Mouse (Mus musculus) hindbrain, embryonic 11.5 days (tissue): ENCODE measurements around the gene Atp6v1e1. TPM values are rescaled to one million over a fixed set of nuclear protein-coding genes. Genes with fewer than 3 reads are reported as not detected.

ENCODE experiments used
- ATAC-seq: fragments of 200-750 bp; cut with Nextera tagmentation; 2 replicates; pipeline ENCODE4 v1.8.0; 2017; ENCODE audit warnings: mild to moderate bottlenecking, moderate TSS enrichment, moderate library complexity; ENCODE audit not compliant: low FRiP score
- DNase-seq: peaks from one replicate; pipeline ENCODE4 v3.0.0-alpha.2; 2015; ENCODE audit warnings: low spot score
- H3K27ac ChIP-seq: fragments of 300-500 bp; sonication (generic); 2 replicates; pipeline ENCODE4 v1.5.1; 2014; ENCODE audit warnings: mild to moderate bottlenecking, low read depth, low read length
- H3K27me3 ChIP-seq: fragments of 300-500 bp; sonication (generic); 2 replicates; pipeline ENCODE4 v1.6.1; 2014; ENCODE audit warnings: mild to moderate bottlenecking, low read length, moderate library complexity, mixed read lengths; ENCODE audit not compliant: control insufficient read depth, insufficient read depth
- H3K36me3 ChIP-seq: fragments of 300-500 bp; sonication (generic); 2 replicates; pipeline ENCODE4 v1.6.1; 2014; ENCODE audit warnings: mild to moderate bottlenecking, low read length, moderate library complexity, mixed read lengths; ENCODE audit not compliant: control insufficient read depth, insufficient read depth
- H3K4me1 ChIP-seq: fragments of 300-500 bp; sonication (generic); replicated peaks from 2 replicates; pipeline ENCODE4 v1.6.1; 2014; ENCODE audit warnings: low read length, mixed read lengths; ENCODE audit not compliant: control insufficient read depth, insufficient read depth
- H3K4me2 ChIP-seq: fragments of 300-500 bp; sonication (generic); replicated peaks from 2 replicates; pipeline ENCODE4 v1.6.1; 2014; ENCODE audit warnings: mild to moderate bottlenecking, low read depth, low read length
- H3K4me3 ChIP-seq: fragments of 300-500 bp; sonication (generic); 2 replicates; pipeline ENCODE4 v1.5.1; 2014; ENCODE audit warnings: low read depth, low read length
- H3K9ac ChIP-seq: fragments of 300-500 bp; sonication (generic); 2 replicates; pipeline ENCODE4 v1.6.1; 2014; ENCODE audit warnings: low read depth, low read length
- H3K9me3 ChIP-seq: fragments of 300-500 bp; sonication (generic); 2 replicates; pipeline ENCODE4 v1.6.1; 2016; ENCODE audit warnings: low read length; ENCODE audit not compliant: control insufficient read depth
- WGBS: fragments of 180-500 bp; shearing (Covaris S2); extraction: QIAGEN DNeasy Blood & Tissue Kit; methylation state at CpG from one replicate; pipeline ENCODE4 v1.1.7; 2014; 5-methylcytosine and 5-hydroxymethylcytosine counted together
- polyA plus RNA-seq: library from polyadenylated mRNA; unstranded; fragments of >200 nt; fragmentation: Nextera tagmentation; extraction: Ambion mirVana; gene quantifications from 2 replicates; pipeline ENCODE4 v1.2.1, GENCODE M21; 2014

Atp6v1e1 gene
- polyA plus RNA-seq, 1 experiment from 2014 or later, result 183 TPM

- no peak within 1 kb of the TSS for H3K4me2 ChIP-seq
- H3K36me3 ChIP-seq, result no peaks in the 10 kb centered on the region
- H3K4me1 ChIP-seq, result no peaks in the 10 kb centered on the region
- ATAC-seq (peak; percentile 75), DNase-seq (peak; percentile 28)
- H3K9me3 ChIP-seq, result no peaks in the 10 kb centered on the region
- no peak within 1 kb of the TSS for H3K9ac ChIP-seq
- WGBS, result 37% methylated on average over 5 of the region's 5 CpGs
- H3K27ac ChIP-seq, result peak within 1 kb of the TSS; percentile 86
- no peaks in the 10 kb centered on the region for H3K27me3 ChIP-seq
- H3K4me3 ChIP-seq, result no peak within 1 kb of the TSS
Observed at GRCm38 (mm10) chr6:120773149-120773628, 49.4 kb downstream of the Atp6v1e1 start, which contains the start of gene Slc25a18. Slc25a18 (plus strand) TSS chr6:120773578.

- no peak for ATAC-seq
- H3K9ac ChIP-seq, result no peak overlapping the region
- no peaks in the 10 kb centered on the region for H3K27me3 ChIP-seq
- H3K36me3 ChIP-seq, result no peaks in the 10 kb centered on the region
- no peak overlapping the region for H3K4me2 ChIP-seq
- no peaks in the 10 kb centered on the region for H3K9me3 ChIP-seq
- 0 out of 2 replicates have a peak overlapping the region, but pooled peaks have one; percentile 86 for H3K27ac ChIP-seq
- no peak for DNase-seq
- no peaks in the 10 kb centered on the region for H3K4me1 ChIP-seq
- H3K4me3 ChIP-seq, result no peak overlapping the region
Observed at GRCm38 (mm10) chr6:120772025-120772424, 50.6 kb downstream of the Atp6v1e1 start.

- no peak for ATAC-seq
- H3K36me3 ChIP-seq, result no peaks in the 10 kb centered on the region
- 82% methylated on average over 1 of the region's 1 CpGs for WGBS
- H3K9me3 ChIP-seq, result no peaks in the 10 kb centered on the region
- no peaks in the 10 kb centered on the region for H3K27me3 ChIP-seq
- H3K9ac ChIP-seq, result no peak overlapping the region
- H3K4me1 ChIP-seq, result no peaks in the 10 kb centered on the region
- DNase-seq, result no peak
- H3K4me3 ChIP-seq, result no peak overlapping the region
- no peak overlapping the region for H3K27ac ChIP-seq
- H3K4me2 ChIP-seq, result no peak overlapping the region
Observed at GRCm38 (mm10) chr6:120771366-120771765, 51.2 kb downstream of the Atp6v1e1 start.

- Histone ChIP-seq H3K9ac (no peak overlapping the region), H3K4me1 (no peaks in the 10 kb centered on the region), H3K27ac (no peak overlapping the region), H3K4me3 (no peak overlapping the region), H3K9me3 (no peaks in the 10 kb centered on the region), H3K36me3 (no peaks in the 10 kb centered on the region), H3K4me2 (no peak overlapping the region), H3K27me3 (no peaks in the 10 kb centered on the region)
- WGBS, result 89% methylated on average over 1 of the region's 1 CpGs
- no peak for ATAC-seq
- no peak for DNase-seq
Observed at GRCm38 (mm10) chr6:120769972-120770371, 52.6 kb downstream of the Atp6v1e1 start.

- 91% methylated on average over 2 of the region's 2 CpGs for WGBS
- Histone ChIP-seq H3K9me3 (no peaks in the 10 kb centered on the region), H3K4me2 (no peak overlapping the region), H3K27ac (no peak overlapping the region), H3K4me3 (no peak overlapping the region), H3K9ac (no peak overlapping the region), H3K4me1 (no peaks in the 10 kb centered on the region), H3K27me3 (no peaks in the 10 kb centered on the region), H3K36me3 (peaks cover 15% of the 10 kb centered on the region)
- DNase-seq (no peak), ATAC-seq (no peak)
Observed at GRCm38 (mm10) chr6:120761151-120761550, 61.4 kb downstream of the Atp6v1e1 start.

GRCm38 (mm10) chr6:120746416-120746815, 76.2 kb downstream of the Atp6v1e1 start:
- H3K27ac ChIP-seq, result no peak overlapping the region
- H3K4me2 ChIP-seq, result no peak overlapping the region
- H3K9ac ChIP-seq, result no peak overlapping the region
- H3K4me1 ChIP-seq, result no peaks in the 10 kb centered on the region
- no peak for ATAC-seq
- H3K27me3 ChIP-seq, result no peaks in the 10 kb centered on the region
- 94% methylated on average over 2 of the region's 2 CpGs for WGBS
- no peak for DNase-seq
- no peaks in the 10 kb centered on the region; the same call in 1 of the 2 replicates for H3K36me3 ChIP-seq
- H3K4me3 ChIP-seq, result no peak overlapping the region
- no peaks in the 10 kb centered on the region for H3K9me3 ChIP-seq

Other genes starting within 250 kb of the Atp6v1e1 start
- 18.8 and 27.7 TPM in 2 replicates for gene Cecr2, start 156.4 kb downstream of the Atp6v1e1 start, polyA plus RNA-seq
- 2.2 and 2.3 TPM in 2 replicates for gene Slc25a18, start 49.2 kb downstream of the Atp6v1e1 start, polyA plus RNA-seq
- gene Bcl2l13, start 13.4 kb upstream of the Atp6v1e1 start, polyA plus RNA-seq, result 31.7 and 33.7 TPM in 2 replicates
- 15.9 and 16.8 TPM in 2 replicates for gene Bid, start 94.1 kb upstream of the Atp6v1e1 start, polyA plus RNA-seq